ENCODE assay signal across 26 mouse cellular contexts in the genomic region with DNA sequence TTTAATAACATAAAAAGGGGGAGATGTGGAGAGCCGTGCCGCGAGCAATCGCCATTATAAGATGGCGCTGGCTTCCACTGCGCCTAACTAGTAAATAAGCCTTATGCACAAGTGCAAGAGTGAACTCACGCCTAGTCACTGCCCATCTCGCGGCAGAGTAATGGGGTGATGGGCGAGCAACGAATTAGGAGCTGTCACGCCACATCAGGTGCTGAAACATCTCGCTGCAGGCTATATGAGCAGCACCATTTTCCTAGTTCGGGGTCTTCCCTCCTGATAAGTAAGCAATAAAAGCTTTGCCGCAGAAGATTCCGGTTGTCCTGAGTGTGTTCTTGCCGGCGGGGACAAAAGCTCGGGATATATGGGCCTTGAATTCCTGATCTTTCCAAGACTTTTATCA. TPM values are rescaled to one million over a fixed set of nuclear protein-coding genes. Genes with fewer than 3 reads are reported as not detected.
"Had no signal": no experiment of that assay in that cellular context is flagged by ENCODE, and none has a peak within 500 bp of the region (broad histone marks: within the 10 kb centered on the region; RNA-seq: fewer than 3 reads in every experiment).

No protein-coding gene starts in this region.

RNA-seq across cellular contexts. Expression of gene Vmn1r1, which starts 12.7 kb away (rescaled TPM):
- polyA plus RNA-seq: heart, embryonic 11.5 days; heart, embryonic 12.5 days; heart, embryonic 13.5 days; heart, embryonic 14.5 days; heart, embryonic 15.5 days; heart, embryonic 16.5 days; heart, postnatal 0 days; hindbrain, embryonic 10.5 days; hindbrain, embryonic 11.5 days; hindbrain, embryonic 12.5 days; hindbrain, embryonic 13.5 days; hindbrain, embryonic 14.5 days; hindbrain, embryonic 15.5 days; hindbrain, embryonic 16.5 days; hindbrain, postnatal 0 days; inflammation-experienced regulatory T-cells, adult 6 months; intestine, embryonic 14.5 days; intestine, embryonic 15.5 days; intestine, embryonic 16.5 days; intestine, postnatal 0 days; kidney, adult 2 months; kidney, embryonic 14.5 days; kidney, embryonic 15.5 days; kidney, embryonic 16.5 days; kidney, postnatal 0 days; large intestine, adult 2 months had no signal
